Comparison of ENCODE assay signal across 14 mouse cellular contexts in genomic region chr6:149093465-149093864, GRCm38 (mm10). TPM values are rescaled to one million over a fixed set of nuclear protein-coding genes. Genes with fewer than 3 reads are reported as not detected.
DNase-seq lines count a peak whose midpoint lies in the region; ATAC-seq and TF ChIP-seq lines count a peak whose summit lies in the region.
"Had no signal": no experiment of that assay in that cellular context is flagged by ENCODE, and none has a peak within 500 bp of the region (broad histone marks: within the 10 kb centered on the region; RNA-seq: fewer than 3 reads in every experiment).

No protein-coding gene starts in this region.

- 23% methylated on average over 5 of the region's 5 CpGs for WGBS in liver, postnatal 0 days (ENCODE audit: insufficient replicate concordance)

- no peak for DNase-seq in CH12.LX (ENCODE audit: extremely low read depth)
- peak; percentile 65 for DNase-seq in embryo, embryonic 10.5 days (ENCODE audit: low spot score)
- peak; percentile 19 to 32 for DNase-seq in heart, postnatal 10 days
- no peak for DNase-seq in liver, postnatal 0 days
- DNase-seq in thymus, postnatal 10 days (ENCODE audit: low spot score in 2 of 2), result no peak
- no peak for DNase-seq in layer of hippocampus, postnatal 10 days (ENCODE audit: low spot score in 2 of 2)
- no peak for DNase-seq in gastrocnemius, adult 18-20 months (ENCODE audit: low spot score)
- DNase-seq in cerebellum, postnatal 14 days, result no peak
- DNase-seq: cerebellum, adult 9-10 months; gastrocnemius, postnatal 14 days; retina, postnatal 1 day; thymus, postnatal 36 days had no signal

- H3K4me3 ChIP-seq in CH12.LX (replicated peaks in 1 of 3; ENCODE audit: low read depth in 2 of 3, low read length in 2 of 3, poor library complexity in 1 of 3), result no peak overlapping the region
- no peak overlapping the region for H3K4me3 ChIP-seq in liver, postnatal 0 days (ENCODE audit: low read depth, low read length)

- no peak for TF ChIP-seq CTCF in CH12.LX (conservative IDR thresholded peaks at IDR 0.05 in 1 of 2, IDR thresholded peaks at IDR 0.05 in 1 of 2; ENCODE audit: low read depth in 2 of 2, low read length in 2 of 2)
- TF ChIP-seq CTCF in liver, postnatal 0 days (IDR thresholded peaks at IDR 0.05; ENCODE audit: low read depth), result no peak

- no peaks in the 10 kb centered on the region for H3K9me3 ChIP-seq in CH12.LX (replicated peaks; ENCODE audit: low read length)
- no peaks in the 10 kb centered on the region for H3K9me3 ChIP-seq in liver, postnatal 0 days (ENCODE audit: low read length)

- peaks cover under 1% of the 10 kb centered on the region for H3K27me3 ChIP-seq in CH12.LX (replicated peaks)
- no peaks in the 10 kb centered on the region for H3K27me3 ChIP-seq in liver, postnatal 0 days (ENCODE audit: insufficient read depth, low read length)
- H3K27me3 ChIP-seq: Patski had no signal

- no peak for TF ChIP-seq EP300 in CH12.LX (IDR thresholded peaks at IDR 0.05; ENCODE audit: low read length)
- no peak for TF ChIP-seq EP300 in liver, postnatal 0 days (IDR thresholded peaks at IDR 0.05; ENCODE audit: low read depth)

- peak overlapping the region; percentile 57 for H3K4me2 ChIP-seq in CH12.LX (ENCODE audit: insufficient read depth, low read depth, poor library complexity, severe bottlenecking)
- peak overlapping the region; percentile 26; the same call in 1 of the 2 replicates for H3K4me2 ChIP-seq in liver, postnatal 0 days (ENCODE audit: low read depth, low read length)

- dilution Hi-C loops in CH12.LX (cut with MboI; ENCODE audit: extremely low pct_ligation_motif_present, extremely low pct_unique_long_range_greater_than_20kb, low sequenced_read_pairs), result no loop called here

- H3K27ac ChIP-seq in CH12.LX (ENCODE audit: insufficient read depth, low read depth), result peak overlapping the region; percentile 19; the same call in 1 of the 2 replicates
- H3K27ac ChIP-seq in liver, postnatal 0 days (ENCODE audit: low read depth), result no peak overlapping the region

- peaks cover 22% of the 10 kb centered on the region for H3K79me2 ChIP-seq in CH12.LX (replicated peaks; ENCODE audit: control insufficient read depth, extremely low read depth, insufficient read depth, poor library complexity, severe bottlenecking)

- intact Hi-C loops in heart, postnatal 10 days (cut with DNase I), result no loop called here

- TF ChIP-seq RAD21 in CH12.LX (IDR thresholded peaks at IDR 0.05; ENCODE audit: low read depth, low read length), result no peak

- peaks cover 2 to 42% of the 10 kb centered on the region in 2 experiments for H3K4me1 ChIP-seq in CH12.LX (ENCODE audit: control insufficient read depth in 1 of 2, insufficient read depth in 2 of 2)
- peaks cover 6% of the 10 kb centered on the region; the same call in 1 of the 2 replicates for H3K4me1 ChIP-seq in liver, postnatal 0 days (ENCODE audit: insufficient read depth)

- no peak overlapping the region for H3K9ac ChIP-seq in CH12.LX (ENCODE audit: insufficient read depth, low read depth)
- H3K9ac ChIP-seq in liver, postnatal 0 days (replicated peaks), result no peak overlapping the region

- no peak for TF ChIP-seq POLR2A in CH12.LX (IDR thresholded peaks at IDR 0.05; ENCODE audit: low read depth, low read length)

- H3K36me3 ChIP-seq in CH12.LX (replicated peaks in 1 of 2; ENCODE audit: control insufficient read depth in 1 of 2, insufficient read depth in 1 of 2, low read length in 1 of 2), result no peaks in the 10 kb centered on the region
- H3K36me3 ChIP-seq in liver, postnatal 0 days (replicated peaks; ENCODE audit: insufficient read depth, low read length), result no peaks in the 10 kb centered on the region

- in situ Hi-C loops in CH12.LX (cut with MboI; ENCODE audit: low pct_ligation_motif_present, low pct_unique_long_range_greater_than_20kb, low sequenced_read_pairs), result no loop called here

- no peak for ATAC-seq in liver, postnatal 0 days
- ATAC-seq: Patski had no signal

TF ChIP-seq in CH12.LX, 34 proteins besides CTCF, POLR2A, EP300 and RAD21:
- no peak for TF ChIP-seq NRF1 (IDR thresholded peaks at IDR 0.05; ENCODE audit: low read depth, low read length)
- no peak for TF ChIP-seq TCF12 (IDR thresholded peaks at IDR 0.05; ENCODE audit: low read depth, low read length)
TF ChIP-seq in CH12.LX: peak in this region for 0.

RNA-seq across cellular contexts. Expression of gene Dennd5b, which starts 8.0 kb away (rescaled TPM):
- total RNA-seq in CH12.LX (2012; rRNA removed), result 3.1 and 5.4 TPM in 2 replicates
- 1.4 and 1.6 TPM in 2 replicates for total RNA-seq in CH12.LX (2014; rRNA removed)
- polyA plus RNA-seq in CH12.LX (2012; ENCODE audit: insufficient read length, low read depth), result 1.3 and 2.2 TPM in 2 replicates
- 10 to 100 TPM; 27.7 to 32.6 TPM for total RNA-seq in heart, postnatal 10 days (2021)
- 7.4 and 7.9 TPM in 2 replicates for polyA plus RNA-seq in liver, postnatal 0 days (2015; fragmentation: Nextera tagmentation; extraction: Ambion mirVana)
- 10 to 100 TPM; 35.5 to 40.6 TPM for total RNA-seq in layer of hippocampus, postnatal 10 days (2021)
- 10 to 100 TPM in 1 of 2 experiments, 1 to 10 TPM in 1; 5.9 to 12.4 TPM for total RNA-seq in gastrocnemius, adult 18-20 months (2021)

RNA-seq across cellular contexts. Expression of gene Gm10203, which starts 36.5 kb away (rescaled TPM):
- total RNA-seq in CH12.LX (2012; rRNA removed) (not detected in 2 replicates), CH12.LX (2014; rRNA removed) (not detected in 2 replicates)
- polyA plus RNA-seq in CH12.LX (2012; ENCODE audit: insufficient read length, low read depth), result not detected in 2 replicates
- total RNA-seq in heart, postnatal 10 days (2021), result not detected
- not detected in 2 replicates for polyA plus RNA-seq in liver, postnatal 0 days (2015; fragmentation: Nextera tagmentation; extraction: Ambion mirVana)
- total RNA-seq in layer of hippocampus, postnatal 10 days (2021), result not detected
- total RNA-seq in gastrocnemius, adult 18-20 months (2021), result not detected
- total RNA-seq: gastrocnemius, postnatal 14 days; layer of hippocampus, postnatal 25 days had no signal
- polyA plus RNA-seq: Patski had no signal

RNA-seq across cellular contexts. Expression of gene Etfbkmt, which starts 46.2 kb away (rescaled TPM):
- total RNA-seq in CH12.LX (2012; rRNA removed), result 5.6 and 7.8 TPM in 2 replicates
- total RNA-seq in CH12.LX (2014; rRNA removed), result 17.3 and 18.9 TPM in 2 replicates
- 9.3 and 12.4 TPM in 2 replicates for polyA plus RNA-seq in CH12.LX (2012; ENCODE audit: insufficient read length, low read depth)
- 10 to 100 TPM; 19.1 to 32.9 TPM for total RNA-seq in heart, postnatal 10 days (2021)
- 9.7 and 9.8 TPM in 2 replicates for polyA plus RNA-seq in liver, postnatal 0 days (2015; fragmentation: Nextera tagmentation; extraction: Ambion mirVana)
- total RNA-seq in layer of hippocampus, postnatal 10 days (2021), result 1 to 10 TPM; 2.6 to 3.3 TPM
- total RNA-seq in gastrocnemius, adult 18-20 months (2021), result 10 to 100 TPM in 1 of 2 experiments, 1 to 10 TPM in 1; 9.5 to 13.0 TPM

Comparison
In these comparisons a context has a peak if more than half of its experiments do, and no peak if none do; other contexts are left out.
1. DNase-seq: peak in embryo, embryonic 10.5 days (single experiment) and heart, postnatal 10 days (2 of 2); none in CH12.LX (single experiment), liver, postnatal 0 days (single experiment), thymus, postnatal 10 days (0 of 2), layer of hippocampus, postnatal 10 days (0 of 2), gastrocnemius, adult 18-20 months (single experiment) and cerebellum, postnatal 14 days (0 of 2).